Mouse (Mus musculus) forebrain, postnatal 0 days (tissue): ENCODE results near the gene Srsf5. TPM values are rescaled to one million over a fixed set of nuclear protein-coding genes. Genes with fewer than 3 reads are reported as not detected.
A peak's percentile ranks its signal among the peaks of the same experiment; 100 is the strongest.
"Not testable (repeated sequence)": the region's sequence is repeated elsewhere in the genome, so short reads cannot be mapped to it uniquely, and the experiment has no call there.

Source experiments
- ATAC-seq: fragments of 200-750 bp; cut with Nextera tagmentation; 2 replicates; pipeline ENCODE4 v1.8.0; 2017; ENCODE audit warnings: mild to moderate bottlenecking, moderate library complexity
- DNase-seq: peaks from one replicate; pipeline ENCODE4 v3.0.0-alpha.2; 2015
- H3K27ac ChIP-seq: fragments of 300-500 bp; sonication (generic); 2 replicates; pipeline ENCODE4 v1.5.1; 2014; ENCODE audit warnings: low read depth, mild to moderate bottlenecking, antibody characterized with exemption, low read length, moderate library complexity, mixed read lengths
- H3K27me3 ChIP-seq: fragments of 300-500 bp; sonication (generic); 2 replicates; pipeline ENCODE4 v1.6.1; 2014; ENCODE audit warnings: mild to moderate bottlenecking, low read length, mixed read lengths; ENCODE audit not compliant: insufficient read depth
- H3K36me3 ChIP-seq: fragments of 300-500 bp; sonication (generic); 2 replicates; pipeline ENCODE4 v1.6.1; 2014; ENCODE audit warnings: mild to moderate bottlenecking, moderate library complexity; ENCODE audit not compliant: insufficient read depth
- H3K4me1 ChIP-seq: fragments of 300-500 bp; sonication (generic); 2 replicates; pipeline ENCODE4 v1.6.1; 2014; ENCODE audit warnings: antibody characterized with exemption; ENCODE audit not compliant: insufficient read depth
- H3K4me2 ChIP-seq: fragments of 300-500 bp; sonication (generic); 2 replicates; pipeline ENCODE4 v1.6.1; 2014; ENCODE audit warnings: low read depth, mild to moderate bottlenecking, moderate library complexity
- H3K4me3 ChIP-seq: fragments of 300-500 bp; sonication (generic); 2 replicates; pipeline ENCODE4 v1.5.1; 2014; ENCODE audit warnings: low read depth, low read length, mixed read lengths
- H3K9ac ChIP-seq: fragments of 300-500 bp; sonication (generic); 2 replicates; pipeline ENCODE4 v1.6.1; 2014; ENCODE audit warnings: mild to moderate bottlenecking
- H3K9me3 ChIP-seq: fragments of 300-500 bp; sonication (generic); 2 replicates; pipeline ENCODE4 v1.6.1; 2016; ENCODE audit warnings: low read length
- CTCF ChIP-seq: sonication (generic); IDR thresholded peaks from 2 replicates; pipeline ENCODE4 v1.5.1; 2016; ENCODE audit warnings: antibody characterized with exemption, control low read depth, low read depth
- WGBS: fragments of 180-500 bp; shearing (Covaris S2); extraction: QIAGEN DNeasy Blood & Tissue Kit; methylation state at CpG from one replicate; pipeline ENCODE4 v1.1.7; 2014; 5-methylcytosine and 5-hydroxymethylcytosine counted together
- polyA plus RNA-seq: library from polyadenylated mRNA; unstranded; fragments of >200 nt; fragmentation: Nextera tagmentation; extraction: Ambion mirVana; gene quantifications from 2 replicates; pipeline ENCODE4 v1.2.1, GENCODE M21; 2015
- total RNA-seq: library from RNA; depleted of rRNA; stranded (reverse); fragments of >200 nt; gene quantifications from 2 replicates; pipeline ENCODE4 v1.2.3, GENCODE M21; 2014

Gene Srsf5
- total and polyA plus RNA-seq, 2 experiments from 2014 or later, result 488 to 529 TPM

DNA sequence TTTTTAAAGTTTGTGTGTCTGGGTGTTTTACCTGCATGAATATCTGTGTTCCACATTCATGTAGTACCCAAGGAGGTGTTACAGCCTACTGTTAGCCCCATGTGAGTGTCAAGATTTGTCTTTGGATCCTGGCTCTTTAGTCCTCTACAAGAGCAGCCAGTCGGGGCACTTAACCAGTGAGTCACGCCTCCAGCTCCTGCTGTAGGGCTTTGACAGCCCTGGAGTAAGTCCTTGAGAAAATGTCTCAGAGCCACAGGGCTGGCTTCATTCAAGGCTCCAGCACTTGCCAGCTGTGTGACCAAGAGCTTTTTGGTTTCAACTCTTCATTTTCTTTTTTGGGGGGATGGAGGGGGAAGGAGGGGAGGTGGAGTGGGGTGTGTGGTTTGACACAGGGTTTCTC lies 8.6 kb upstream of the Srsf5 start:
- no peak for ATAC-seq
- TF ChIP-seq CTCF, result no peak
- Histone ChIP-seq H3K9me3 (no peaks in the 10 kb centered on the region), H3K36me3 (no peaks in the 10 kb centered on the region), H3K4me2 (no peak overlapping the region), H3K4me3 (no peak overlapping the region), H3K4me1 (no peaks in the 10 kb centered on the region), H3K27ac (no peak overlapping the region), H3K9ac (no peak overlapping the region), H3K27me3 (no peaks in the 10 kb centered on the region)
- no peak for DNase-seq
- 81% methylated on average over 2 of the region's 2 CpGs for WGBS

DNA sequence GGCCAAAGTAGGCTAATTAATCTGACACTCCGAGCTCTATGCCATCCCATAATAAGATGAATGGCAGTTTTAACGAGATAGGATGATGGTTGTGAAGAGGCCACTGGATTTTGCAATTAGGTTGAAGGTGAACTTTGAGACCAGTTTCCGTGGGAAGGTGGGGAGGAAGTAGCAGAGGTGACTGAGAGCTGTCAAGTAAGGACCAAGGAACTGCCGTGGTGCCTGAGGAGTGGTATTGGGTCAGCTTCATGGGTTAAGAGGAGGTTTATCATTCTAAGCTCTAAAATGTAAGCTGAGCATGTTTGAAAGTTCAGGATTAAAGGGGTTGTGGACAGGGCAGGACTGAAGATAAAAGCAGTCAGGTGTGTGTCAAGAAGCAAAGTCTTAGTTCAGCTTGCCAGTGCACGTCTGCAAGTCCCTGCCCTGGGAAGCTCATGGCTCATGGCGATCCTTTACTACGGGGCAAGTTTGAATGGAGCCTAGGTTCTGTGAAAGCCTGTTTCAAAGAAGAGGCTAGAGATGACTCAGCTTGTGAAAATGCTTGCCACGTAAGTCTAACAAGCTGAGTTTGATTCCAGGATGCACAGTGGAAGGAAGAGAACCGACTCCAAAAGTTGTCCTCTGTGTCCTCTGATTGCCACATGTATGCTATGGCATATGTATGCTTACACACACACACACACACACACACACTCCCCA lies 7.8 kb upstream of the Srsf5 start:
- Histone ChIP-seq H3K4me1 (no peaks in the 10 kb centered on the region), H3K27ac (no peak overlapping the region), H3K9ac (no peak overlapping the region), H3K36me3 (no peaks in the 10 kb centered on the region), H3K27me3 (no peaks in the 10 kb centered on the region), H3K9me3 (no peaks in the 10 kb centered on the region), H3K4me3 (no peak overlapping the region), H3K4me2 (no peak overlapping the region)
- TF ChIP-seq CTCF, result no peak
- no peak for DNase-seq
- WGBS, result 63% methylated on average over 9 of the region's 9 CpGs
- ATAC-seq, result no peak

DNA sequence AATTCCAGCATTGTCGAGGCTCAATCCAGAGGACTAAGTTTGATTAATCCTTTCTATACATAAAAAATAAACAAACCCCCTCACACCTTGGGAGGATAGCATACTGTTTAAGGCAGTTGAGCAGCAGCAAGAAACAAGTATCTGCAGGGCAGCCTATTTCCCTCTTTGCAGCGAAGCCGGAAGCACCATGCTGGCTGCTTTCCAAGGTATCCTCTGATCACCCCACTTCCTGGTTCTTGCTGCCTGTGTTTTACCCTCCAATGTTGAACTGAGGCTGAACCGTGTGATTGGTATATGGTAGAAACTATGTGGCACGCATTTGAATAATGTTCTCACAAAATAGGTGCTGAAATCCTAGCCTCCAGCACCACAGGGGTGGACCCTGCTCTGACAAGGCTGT lies 6.7 kb upstream of the Srsf5 start:
- ATAC-seq (no peak), DNase-seq (no peak)
- no peak overlapping the region for H3K4me3 ChIP-seq
- no peak overlapping the region for H3K9ac ChIP-seq
- no peaks in the 10 kb centered on the region for H3K27me3 ChIP-seq
- WGBS, result 66% methylated on average over 5 of the region's 5 CpGs
- H3K4me1 ChIP-seq, result no peaks in the 10 kb centered on the region
- no peak for TF ChIP-seq CTCF
- no peak overlapping the region for H3K27ac ChIP-seq
- no peak overlapping the region for H3K4me2 ChIP-seq
- H3K9me3 ChIP-seq, result no peaks in the 10 kb centered on the region
- no peaks in the 10 kb centered on the region for H3K36me3 ChIP-seq

DNA sequence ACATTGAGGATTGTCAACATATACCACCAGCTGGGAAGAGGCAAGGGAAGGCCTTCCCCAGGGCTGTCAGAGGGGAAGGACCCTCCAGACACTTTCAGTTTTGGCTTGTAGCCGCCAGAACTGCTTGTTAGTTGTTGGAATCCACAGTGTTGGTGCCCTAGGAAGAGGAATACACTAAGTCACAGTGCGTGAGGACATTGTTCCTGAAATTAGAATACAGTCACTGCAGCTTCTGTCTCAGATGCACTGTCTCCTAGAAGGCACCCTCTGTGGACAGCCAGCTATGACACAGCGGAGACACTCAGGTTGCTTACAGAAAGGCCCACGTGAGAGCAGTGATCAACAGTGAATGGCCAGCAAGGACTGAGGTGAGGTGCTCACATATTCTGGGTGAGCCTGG lies 6.1 kb upstream of the Srsf5 start:
- no peaks in the 10 kb centered on the region for H3K36me3 ChIP-seq
- H3K4me3 ChIP-seq, result no peak overlapping the region
- H3K4me1 ChIP-seq, result no peaks in the 10 kb centered on the region
- no peaks in the 10 kb centered on the region for H3K9me3 ChIP-seq
- 88% methylated on average over 4 of the region's 4 CpGs for WGBS
- DNase-seq, result no peak
- H3K9ac ChIP-seq, result no peak overlapping the region
- no peak for ATAC-seq
- H3K4me2 ChIP-seq, result no peak overlapping the region
- H3K27ac ChIP-seq, result no peak overlapping the region
- TF ChIP-seq CTCF, result no peak
- H3K27me3 ChIP-seq, result no peaks in the 10 kb centered on the region

DNA sequence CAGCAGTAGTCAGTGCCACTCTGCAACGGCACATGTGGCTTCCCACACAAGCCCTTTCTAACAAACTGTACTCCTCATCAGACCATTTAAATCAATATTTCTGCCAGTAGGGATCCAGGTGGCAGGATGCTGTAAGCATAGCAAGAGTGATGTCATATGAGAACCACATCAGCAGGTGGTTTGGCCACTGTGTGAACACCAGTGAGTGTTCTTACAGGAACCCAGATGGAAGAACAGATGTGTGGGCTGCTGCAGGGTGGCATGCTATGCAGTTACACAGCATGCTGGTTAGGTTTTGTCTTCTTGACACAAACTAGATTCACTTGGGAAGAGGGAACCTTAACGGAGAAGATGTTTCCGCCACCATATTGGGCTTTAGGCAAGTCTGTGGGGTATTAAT lies 3.4 kb upstream of the Srsf5 start:
- 96% methylated on average over 3 of the region's 3 CpGs for WGBS
- no peaks in the 10 kb centered on the region for H3K9me3 ChIP-seq
- no peaks in the 10 kb centered on the region for H3K4me1 ChIP-seq
- ATAC-seq, result no peak
- no peak overlapping the region for H3K4me2 ChIP-seq
- no peak overlapping the region for H3K9ac ChIP-seq
- no peak for TF ChIP-seq CTCF
- DNase-seq, result no peak
- H3K27ac ChIP-seq, result no peak overlapping the region
- H3K36me3 ChIP-seq, result no peaks in the 10 kb centered on the region
- H3K27me3 ChIP-seq, result no peaks in the 10 kb centered on the region
- H3K4me3 ChIP-seq, result no peak overlapping the region

DNA sequence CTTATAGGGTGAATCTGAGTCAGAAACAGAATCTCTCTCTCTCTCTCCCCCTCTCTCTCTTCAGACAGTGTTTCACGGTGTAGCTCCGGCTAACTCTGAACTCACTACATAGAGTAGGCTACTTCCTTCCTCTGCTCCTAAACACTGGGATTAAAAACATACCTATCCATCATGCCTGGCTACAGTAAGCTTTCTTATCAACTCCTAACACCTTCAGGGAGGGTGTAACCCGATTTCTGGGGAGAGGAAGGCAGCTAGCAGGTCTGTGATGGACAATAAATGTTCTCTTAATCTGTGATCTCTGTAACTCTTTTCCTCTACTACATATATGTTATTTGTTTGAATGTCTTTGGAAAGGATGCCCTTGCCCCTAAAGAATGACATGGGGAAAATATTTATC lies 1.9 kb upstream of the Srsf5 start:
- ATAC-seq (no peak), DNase-seq (no peak)
- peaks cover 12% of the 10 kb centered on the region for H3K36me3 ChIP-seq
- H3K9ac ChIP-seq, result no peak overlapping the region
- no peak overlapping the region for H3K4me3 ChIP-seq
- WGBS, result 86% methylated on average over 3 of the region's 3 CpGs
- H3K4me1 ChIP-seq, result no peaks in the 10 kb centered on the region
- H3K27ac ChIP-seq, result no peak overlapping the region
- no peaks in the 10 kb centered on the region for H3K9me3 ChIP-seq
- H3K27me3 ChIP-seq, result no peaks in the 10 kb centered on the region
- no peak for TF ChIP-seq CTCF
- H3K4me2 ChIP-seq, result no peak overlapping the region

DNA sequence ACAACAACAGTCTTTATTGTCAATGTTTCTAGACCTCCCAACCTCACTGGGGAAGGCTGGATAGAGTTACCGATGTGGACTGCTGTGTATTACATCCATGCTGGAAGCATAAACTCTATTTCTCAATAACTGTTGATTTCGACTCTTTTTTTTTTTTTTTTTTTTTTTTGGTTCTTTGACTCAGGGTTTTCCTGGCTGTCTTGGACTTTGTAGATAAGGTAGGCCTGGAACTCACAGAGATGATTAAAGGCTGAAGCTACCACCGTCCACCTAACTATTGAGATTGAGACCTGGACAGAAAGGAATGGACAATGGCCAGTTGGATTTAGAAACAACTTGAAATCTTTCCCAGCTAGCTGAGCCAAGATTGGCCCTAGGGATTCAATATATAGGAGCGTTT lies 1.1 kb upstream of the Srsf5 start:
- peaks cover 18% of the 10 kb centered on the region for H3K36me3 ChIP-seq
- H3K4me1 ChIP-seq, result no peaks in the 10 kb centered on the region
- no peak overlapping the region for H3K27ac ChIP-seq
- no peak for DNase-seq
- no peak overlapping the region for H3K9ac ChIP-seq
- H3K9me3 ChIP-seq, result no peaks in the 10 kb centered on the region
- no peak overlapping the region for H3K4me3 ChIP-seq
- 94% methylated on average over 4 of the region's 4 CpGs for WGBS
- no peak overlapping the region for H3K4me2 ChIP-seq
- no peak for TF ChIP-seq CTCF
- no peaks in the 10 kb centered on the region for H3K27me3 ChIP-seq
- no peak for ATAC-seq

DNA sequence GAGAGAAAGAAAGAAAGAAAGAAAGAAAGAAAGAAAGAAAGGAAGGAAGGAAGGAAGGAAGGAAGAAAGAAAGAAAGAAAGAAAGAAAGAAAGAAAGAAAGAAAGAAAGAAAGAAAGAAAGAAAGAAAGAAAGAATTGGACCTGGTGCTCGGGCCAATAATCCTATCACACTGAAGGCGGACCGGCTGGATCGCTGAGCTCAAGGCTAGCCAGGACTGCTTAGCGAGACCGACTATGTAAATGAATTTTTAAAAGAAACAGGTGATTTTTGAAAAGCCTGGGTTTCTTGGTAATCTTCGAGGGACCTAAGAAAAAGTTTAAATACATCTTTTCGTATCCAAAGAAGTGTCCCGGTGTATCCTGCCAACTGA lies 356 bp upstream of the Srsf5 start:
- peak overlapping the region; percentile 98 for H3K9ac ChIP-seq
- H3K27me3 ChIP-seq, H3K4me1 ChIP-seq, DNase-seq, H3K9me3 ChIP-seq: not testable (repeated sequence)
- ATAC-seq, result peak; percentile 15; the same call in 1 of the 2 replicates
- under 1% methylated on average over 9 of the region's 9 CpGs for WGBS
- peak overlapping the region; percentile 99; the same call in 1 of the 2 replicates for H3K27ac ChIP-seq
- H3K4me3 ChIP-seq, result peak overlapping the region; percentile 100
- peaks cover 24% of the 10 kb centered on the region for H3K36me3 ChIP-seq
- H3K4me2 ChIP-seq, result peak overlapping the region; percentile 42
